Mouse (Mus musculus) gastrocnemius, postnatal 4 days (tissue): ENCODE measurements around the gene Ifna11. TPM values are rescaled to one million over a fixed set of nuclear protein-coding genes. Genes with fewer than 3 reads are reported as not detected.

ENCODE experiments used
- DNase-seq, 2 experiments: peaks; one replicate each; pipeline ENCODE4 v3.0.0; 2021 to 2022; ENCODE audit warnings: low spot score in 2 of 2, mixed read lengths in 2 of 2
- total RNA-seq, 2 experiments: library from RNA; stranded (reverse); gene quantifications; 2 replicates each; pipeline ENCODE4 v1.2.3; 2021

Ifna11 gene
- total RNA-seq, 2 experiments from 2014 or later = not detected

- no peak for DNase-seq
Measured at GRCm38 (mm10) chr4:88838828-88839227, 19.1 kb downstream of the Ifna11 start.

- DNase-seq = no peak
Measured at GRCm38 (mm10) chr4:88840058-88840457, 20.3 kb downstream of the Ifna11 start.

GRCm38 (mm10) chr4:88841438-88841911 is 21.7 kb downstream of the Ifna11 start, which contains the start of gene Ifna4:
Gene Ifna4, plus strand, starts transcription at chr4:88841861.
- no peak for DNase-seq

GRCm38 (mm10) chr4:88845334-88845733 is 25.6 kb downstream of the Ifna11 start:
- DNase-seq = no peak

GRCm38 (mm10) chr4:88849698-88850097 is 29.9 kb downstream of the Ifna11 start, which contains the start of gene Ifna1:
Gene Ifna1, plus strand, starts transcription at chr4:88850087.
- no peak for DNase-seq

- no peak for DNase-seq
Measured at GRCm38 (mm10) chr4:88851026-88851763, 31.4 kb downstream of the Ifna11 start.

- no peak for DNase-seq
Measured at GRCm38 (mm10) chr4:88859214-88859613, 39.5 kb downstream of the Ifna11 start.

- DNase-seq = no peak
Measured at GRCm38 (mm10) chr4:88863309-88863708, 43.5 kb downstream of the Ifna11 start.

GRCm38 (mm10) chr4:88864599-88864998 is 44.8 kb downstream of the Ifna11 start:
- DNase-seq = no peak

GRCm38 (mm10) chr4:88865011-88865569 is 45.3 kb downstream of the Ifna11 start:
- DNase-seq = no peak

- DNase-seq = peak; percentile 23 to 66
Measured at GRCm38 (mm10) chr4:88867366-88867925, 47.7 kb downstream of the Ifna11 start.

- DNase-seq = no peak
Measured at GRCm38 (mm10) chr4:88867926-88868911, 48.5 kb downstream of the Ifna11 start.

Other genes with a start within 250 kb of the Ifna11 start
- gene Ifna14, start 248.2 kb upstream of the Ifna11 start, total RNA-seq = not detected
- not detected for gene Ifna9, start 227.6 kb upstream of the Ifna11 start, total RNA-seq
- not detected for gene Ifna12, start 216.6 kb upstream of the Ifna11 start, total RNA-seq
- gene C87499, start 185.5 kb upstream of the Ifna11 start, total RNA-seq = not detected
- not detected for gene Ifna13, start 175.5 kb upstream of the Ifna11 start, total RNA-seq
- not detected for gene Ifna16, start 143.0 kb upstream of the Ifna11 start, total RNA-seq
- gene Ifna2, start 136.0 kb upstream of the Ifna11 start, total RNA-seq = not detected
- gene Ifnab, start 128.6 kb upstream of the Ifna11 start, total RNA-seq = not detected
- under 1 TPM in 1 of 2 experiments, not detected in 1; 0.98 TPM for gene Gm26566, start 98.2 kb upstream of the Ifna11 start, total RNA-seq
- gene Klhl9, start 97.5 kb upstream of the Ifna11 start, total RNA-seq = 10 to 100 TPM; 81.9 to 94.2 TPM
- not detected for gene Gm13271, start 65.1 kb upstream of the Ifna11 start, total RNA-seq
- not detected for gene Gm13283, start 59.8 kb upstream of the Ifna11 start, total RNA-seq
- gene Gm13290, start 46.1 kb upstream of the Ifna11 start, total RNA-seq = not detected
- gene Gm13289, start 43.0 kb upstream of the Ifna11 start, total RNA-seq = not detected
- not detected for gene Gm13272, start 40.1 kb upstream of the Ifna11 start, total RNA-seq
- gene Ifnz, start 37.8 kb upstream of the Ifna11 start, total RNA-seq = not detected
- gene Gm13276, start 34.2 kb upstream of the Ifna11 start, total RNA-seq = not detected
- not detected for gene Gm13277, start 31.3 kb upstream of the Ifna11 start, total RNA-seq
- gene Gm13278, start 28.4 kb upstream of the Ifna11 start, total RNA-seq = not detected
- gene Gm13275, start 25.5 kb upstream of the Ifna11 start, total RNA-seq = not detected
- gene Gm13279, start 22.6 kb upstream of the Ifna11 start, total RNA-seq = not detected
- under 1 TPM; 0.37 to 0.54 TPM for gene Gm13285, start 20.3 kb upstream of the Ifna11 start, total RNA-seq
- gene Gm13287, start 16.7 kb upstream of the Ifna11 start, total RNA-seq = not detected
- not detected for gene Gm13288, start 14.4 kb upstream of the Ifna11 start, total RNA-seq
- not detected for gene Ifna7, start 3.7 kb upstream of the Ifna11 start, total RNA-seq
- gene Ifna6, start 7.5 kb downstream of the Ifna11 start, total RNA-seq = not detected
- gene Ifna5, start 15.6 kb downstream of the Ifna11 start, total RNA-seq = not detected
- gene Ifna4, start 21.9 kb downstream of the Ifna11 start, total RNA-seq = not detected
- gene Ifna1, start 30.1 kb downstream of the Ifna11 start, total RNA-seq = not detected
- not detected for gene Ifne, start 60.2 kb downstream of the Ifna11 start, total RNA-seq